Mouse (Mus musculus) heart, postnatal 0 days (tissue): Measurements from ENCODE around the gene Ncln.

Source experiments
- CTCF ChIP-seq: IDR thresholded peaks from 2 replicates; pipeline ENCODE4 v1.5.1; 2016; ENCODE audit warnings: antibody characterized with exemption, control low read depth, low read depth
- EP300 ChIP-seq: IDR thresholded peaks from 2 replicates; pipeline ENCODE4 v1.6.1; 2016; ENCODE audit warnings: antibody characterized with exemption, low read depth

- TF ChIP-seq CTCF (no peak), EP300 (no peak)
These were observed 33.8 kb downstream of the Ncln start for GRCm38 (mm10) chr10:81462415-81462804.
